Mouse (Mus musculus) Muller cell, postnatal 12 days (primary cell): ENCODE data around the gene Zkscan14.

ENCODE experiments used
- DNase-seq: peaks from one replicate; pipeline ENCODE4 v3.0.0-alpha.2; 2015; ENCODE audit errors: inconsistent ontology term

The Zkscan14 gene

DNA sequence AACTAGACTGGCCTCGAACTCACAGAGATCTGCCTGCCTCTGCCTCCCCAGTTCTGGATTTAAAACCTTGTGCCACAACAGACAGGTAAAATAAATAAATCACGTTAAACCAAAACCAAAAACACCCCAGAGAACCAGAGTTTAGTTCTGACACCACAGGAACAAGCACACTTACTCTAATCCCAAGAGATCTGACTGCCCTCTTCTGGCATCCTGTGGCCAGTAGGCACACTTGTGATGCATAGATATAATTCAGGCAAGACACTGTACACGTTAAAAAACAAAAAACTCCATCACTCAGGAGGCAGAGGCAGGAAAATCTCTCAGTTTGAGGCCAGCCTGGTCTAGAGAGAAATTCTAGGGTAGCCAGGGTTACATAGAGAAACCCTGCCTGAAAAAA lies 778 bp upstream of the Zkscan14 start:
- no peak for DNase-seq

DNA sequence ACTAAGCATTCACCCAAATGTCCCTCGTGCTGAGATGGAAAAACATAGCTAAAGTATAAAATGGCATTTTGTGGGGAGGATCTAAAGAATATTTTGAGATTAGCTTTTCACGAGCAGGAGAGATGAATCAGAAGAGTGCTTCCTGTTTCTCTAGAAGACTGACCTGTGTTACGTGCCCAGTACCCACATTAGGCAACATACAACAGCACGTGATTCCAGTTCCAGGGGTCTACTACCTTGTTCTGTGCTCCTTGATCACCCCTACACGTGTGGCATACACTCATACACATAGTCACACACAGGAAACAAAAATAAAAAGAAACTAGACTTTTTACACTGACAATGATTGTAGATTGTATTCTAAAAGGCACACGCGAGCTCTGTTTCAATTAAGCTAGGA lies 1.3 kb downstream of the Zkscan14 start:
- no peak for DNase-seq

DNA sequence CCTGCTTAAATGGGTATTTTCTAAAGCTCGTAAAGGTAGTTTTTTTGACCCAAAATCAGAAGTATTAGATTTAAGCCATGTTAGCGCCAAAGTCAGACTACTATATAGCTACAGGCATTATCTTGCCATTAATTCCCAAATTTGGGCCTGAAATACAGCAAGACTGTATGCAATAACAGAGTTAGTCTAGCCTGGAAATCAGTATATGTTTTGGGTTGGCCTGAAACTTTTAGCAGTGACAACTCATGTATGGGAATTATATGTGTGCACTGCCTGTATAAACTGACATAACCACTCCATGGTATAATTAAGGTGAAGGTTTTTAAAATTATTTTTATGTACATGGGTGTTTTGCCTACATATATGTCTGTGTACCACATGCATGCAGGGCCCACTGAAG lies 9.7 kb downstream of the Zkscan14 start, which contains the start of gene Atp5j2:
TSS of gene Atp5j2 (minus strand) at position 101 of the 400 bp plus-strand sequence.
- no peak for DNase-seq

DNA sequence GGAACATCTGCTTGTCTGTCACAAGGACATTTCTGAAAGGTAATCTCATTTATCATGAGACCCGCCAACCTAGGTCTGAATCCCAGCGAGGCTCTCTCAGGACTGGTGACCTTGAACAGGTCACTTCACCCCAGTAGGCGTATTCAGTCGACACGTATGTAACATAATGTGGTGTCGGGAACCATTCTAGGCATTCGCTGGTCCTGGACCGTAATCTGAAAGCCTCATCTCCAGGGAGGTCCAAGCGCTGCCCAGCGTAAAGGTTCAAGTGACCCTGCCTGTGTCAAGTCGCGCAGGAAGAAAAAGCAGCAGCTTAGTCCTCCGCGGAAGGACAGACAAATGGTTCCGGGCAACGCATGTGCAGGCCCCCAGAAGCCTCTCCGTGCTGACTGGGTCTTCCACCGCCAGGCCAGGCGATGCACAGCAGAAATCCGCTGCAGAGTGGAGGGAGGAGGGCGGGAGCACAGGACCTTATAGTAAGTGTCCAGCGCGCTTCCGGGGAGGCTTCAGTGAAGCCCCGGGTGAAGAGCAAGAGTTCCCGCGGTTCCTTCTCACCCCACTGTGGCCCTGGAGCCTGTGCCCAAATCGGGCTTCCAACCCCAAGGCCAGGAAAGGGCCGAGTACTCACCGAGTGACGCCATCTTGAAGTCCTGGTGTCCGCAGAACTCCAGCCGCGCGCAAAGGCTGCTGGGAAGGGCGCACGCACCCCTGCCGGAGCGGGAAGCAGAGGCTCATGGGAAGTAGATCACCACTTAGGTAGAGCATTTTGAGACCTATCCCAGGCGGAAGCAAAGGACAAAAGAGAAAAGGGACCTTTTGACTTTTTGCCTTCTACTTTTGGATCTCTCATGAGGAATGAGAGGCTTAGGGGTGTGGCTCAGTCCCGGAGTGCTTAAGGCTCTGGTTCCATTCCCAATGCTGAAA lies 10.5 kb downstream of the Zkscan14 start:
- peak; percentile 90 for DNase-seq

DNA sequence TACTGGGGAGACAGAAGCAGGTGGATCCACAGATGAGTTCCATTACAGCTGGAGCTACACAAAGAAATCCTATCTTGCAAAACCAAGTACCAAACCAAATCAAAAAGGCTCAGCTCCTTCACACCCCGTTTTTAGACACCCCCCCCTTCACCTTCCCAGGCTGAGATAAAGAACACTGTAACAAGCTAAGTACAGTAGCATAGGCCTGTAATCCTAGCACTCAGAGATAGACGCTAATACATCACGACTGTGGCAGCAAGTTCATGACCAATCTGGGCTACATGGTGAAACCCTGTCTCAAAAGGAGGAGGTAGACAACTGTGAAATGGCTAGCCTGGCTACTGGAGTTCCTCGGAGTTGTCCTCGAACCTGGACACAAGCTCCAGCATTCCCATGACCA lies 11.3 kb downstream of the Zkscan14 start:
- no peak for DNase-seq

DNA sequence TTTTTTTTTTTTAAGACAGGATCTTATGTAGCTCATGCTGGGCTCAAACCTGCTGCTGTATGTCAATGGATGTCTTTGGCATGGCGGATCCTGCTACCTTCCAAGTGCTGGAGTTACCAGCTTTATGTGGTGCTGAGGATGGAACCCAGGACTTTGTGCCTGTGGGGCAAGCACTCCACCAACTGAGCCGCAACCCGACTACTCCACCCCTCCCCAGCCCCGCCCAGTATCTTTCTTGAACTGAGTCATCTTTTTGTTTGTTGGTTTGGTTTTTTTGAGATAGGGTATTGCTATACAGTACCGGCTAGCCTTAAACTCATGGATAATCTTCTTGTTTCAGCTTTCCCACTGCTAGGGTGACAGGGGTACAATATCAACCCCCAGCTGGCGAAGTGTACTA lies 12.3 kb downstream of the Zkscan14 start:
- no peak for DNase-seq

DNA sequence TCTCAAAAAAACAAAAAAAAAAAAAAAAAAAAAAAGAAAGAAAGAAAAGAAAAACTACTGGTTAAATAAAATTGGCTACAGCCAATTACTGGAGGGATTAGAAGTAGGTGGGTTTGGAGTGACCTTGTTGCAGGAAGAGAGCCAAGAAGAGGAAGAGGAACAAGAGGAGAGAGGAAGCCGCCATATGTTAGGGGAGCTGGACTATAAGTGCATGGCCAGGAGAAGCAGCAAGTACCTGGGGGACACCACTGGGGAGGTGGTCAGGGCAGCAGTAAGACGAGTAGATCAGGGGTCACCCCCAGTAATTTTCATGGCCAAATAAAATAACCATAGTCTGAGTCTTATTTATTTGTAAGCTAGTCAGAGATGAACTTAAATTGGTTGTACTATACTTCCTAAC lies 16.4 kb downstream of the Zkscan14 start:
- DNase-seq: no peak

DNA sequence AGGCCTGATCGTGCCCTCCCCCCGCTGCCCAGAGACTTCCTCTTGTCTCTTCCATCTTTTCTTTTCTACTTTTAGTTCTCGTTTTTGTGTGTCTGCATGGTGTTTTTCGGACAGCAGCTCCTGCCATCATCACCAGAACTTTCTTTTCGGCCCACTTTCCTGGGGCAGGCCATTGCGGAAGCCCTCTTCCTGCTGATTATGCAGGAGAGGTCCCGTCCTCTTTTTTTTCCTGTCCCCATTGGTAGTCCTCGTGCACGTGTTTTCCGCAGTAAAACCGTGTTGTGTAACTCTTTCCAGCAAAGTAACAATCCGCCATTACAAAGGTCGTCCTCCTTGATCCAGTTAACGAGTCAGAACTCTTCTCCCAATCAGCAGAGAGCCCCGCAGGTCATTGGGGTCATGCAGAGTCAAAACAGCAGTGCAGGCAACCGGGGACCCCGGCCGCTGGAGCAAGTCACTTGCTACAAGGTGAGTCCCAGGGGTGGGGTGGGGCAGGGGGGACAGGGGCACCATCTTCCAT lies 23.1 kb downstream of the Zkscan14 start:
- DNase-seq: no peak

DNA sequence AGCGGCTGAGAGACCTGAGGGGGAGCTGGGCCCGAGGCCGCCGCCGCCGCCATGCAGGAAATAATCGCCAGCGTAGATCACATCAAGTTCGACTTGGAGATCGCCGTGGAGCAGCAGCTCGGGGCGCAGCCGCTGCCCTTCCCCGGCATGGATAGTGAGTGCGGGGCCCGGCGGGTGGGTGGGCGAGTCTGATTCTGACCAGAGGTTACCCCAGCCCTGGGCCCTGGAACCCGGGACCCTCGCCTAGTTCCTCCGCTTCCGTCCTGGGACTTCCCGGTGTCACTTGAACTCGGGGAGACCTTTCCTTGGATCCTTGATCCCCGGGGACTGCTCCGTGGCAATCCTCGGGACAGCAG lies 34.4 kb downstream of the Zkscan14 start:
- no peak for DNase-seq

DNA sequence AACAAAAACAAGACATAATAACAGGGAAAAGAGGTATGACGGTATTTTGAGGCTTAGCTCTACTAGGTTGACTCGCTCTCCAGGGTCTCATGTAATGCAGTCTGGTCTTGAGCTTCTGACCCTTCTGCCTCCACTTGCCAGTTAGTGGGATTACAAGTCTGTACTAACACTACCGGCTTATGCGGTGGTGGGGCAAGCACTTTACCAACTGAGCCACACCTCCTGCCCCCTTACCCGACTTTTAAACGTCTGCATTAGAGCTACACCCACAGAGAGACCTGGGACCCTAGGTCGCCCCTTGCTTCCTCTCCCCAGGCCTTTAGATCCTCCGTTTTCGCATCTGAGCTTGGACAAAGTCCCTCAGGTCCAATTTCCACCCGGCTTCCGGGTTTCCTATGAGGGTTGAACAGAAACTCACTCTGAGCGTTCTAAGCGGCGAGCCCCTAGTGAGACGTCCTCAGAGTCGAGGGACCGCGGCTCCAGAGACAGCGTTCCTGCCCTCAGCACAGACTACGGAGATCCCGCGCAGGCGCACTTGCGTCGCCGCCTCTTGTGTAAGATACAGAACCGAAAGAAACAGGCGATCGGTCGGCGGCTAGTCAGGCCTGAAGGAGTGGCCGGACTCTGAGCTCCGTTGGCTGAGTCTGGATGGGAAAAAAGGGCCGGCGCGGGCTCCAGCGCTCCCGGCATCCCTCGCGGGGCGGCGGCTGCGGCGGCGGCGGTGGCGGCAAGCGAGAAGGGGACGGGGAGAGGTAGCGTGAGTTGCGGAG lies 34.9 kb downstream of the Zkscan14 start, which contains the start of the genes Ptcd1 and Cpsf4:
TSS of gene Ptcd1 (minus strand) at position 573 of the 770 bp plus-strand sequence.
TSS of gene Cpsf4 (plus strand) at position 678 of the 770 bp plus-strand sequence.
- DNase-seq: peak; percentile 98

DNA sequence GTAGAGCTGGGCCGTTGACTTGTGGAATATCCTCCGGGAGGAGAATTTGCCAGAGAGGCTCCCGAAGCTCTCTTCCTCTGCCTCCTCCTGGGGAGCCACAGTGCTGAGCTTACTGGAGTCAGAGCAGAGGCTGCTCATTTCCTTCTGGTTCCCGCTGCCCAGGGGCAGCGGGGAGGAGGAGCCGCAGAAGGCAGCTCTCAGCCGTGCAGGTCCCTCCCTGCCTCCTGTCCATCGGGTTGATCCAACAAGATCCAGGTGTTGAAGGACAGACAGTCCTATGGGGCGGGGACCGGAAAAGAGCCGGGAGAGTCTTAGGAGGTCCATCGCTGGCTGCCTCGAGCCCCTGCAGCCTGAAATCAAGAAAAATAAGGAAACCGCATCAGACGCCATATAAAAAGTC lies 36.5 kb downstream of the Zkscan14 start:
- DNase-seq: no peak

DNA sequence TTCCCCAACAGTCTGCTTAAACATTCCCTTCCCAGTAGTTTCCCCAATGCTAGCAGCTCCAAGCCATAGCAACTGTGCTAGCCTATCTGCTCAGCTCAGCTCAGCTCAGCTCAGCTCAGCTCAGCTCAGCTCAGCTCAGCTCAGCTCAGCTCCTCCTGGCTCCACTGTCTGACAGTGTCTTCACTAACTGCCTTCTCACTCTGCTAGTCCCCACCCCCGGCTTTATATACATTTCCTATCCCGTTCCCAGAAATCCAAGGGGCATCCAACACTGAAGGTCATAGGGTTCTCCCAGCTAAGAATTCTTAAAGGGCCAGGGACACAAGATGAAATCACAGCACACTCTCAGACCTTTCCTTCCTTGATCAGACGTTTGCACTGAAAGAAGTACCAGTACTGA lies 37.0 kb downstream of the Zkscan14 start:
- DNase-seq: no peak

DNA sequence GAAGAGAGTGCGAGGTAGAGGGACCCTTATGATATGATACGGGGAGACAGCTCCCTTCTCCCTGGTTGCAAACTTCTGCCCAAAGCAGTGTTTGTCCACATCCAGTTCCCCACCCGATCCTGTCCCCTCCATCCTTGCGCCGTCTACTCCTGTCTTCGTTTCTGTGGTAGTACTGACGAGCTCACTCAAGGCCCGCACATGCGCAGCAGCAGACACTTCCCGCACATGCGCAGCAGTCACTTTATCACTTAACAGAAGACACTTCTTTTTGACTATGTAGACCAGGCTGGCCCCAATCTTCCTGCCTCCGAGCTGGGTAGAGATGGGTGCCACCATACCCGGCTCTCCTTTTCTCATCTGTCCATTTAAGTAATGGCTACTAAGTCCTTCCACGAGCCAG lies 40.3 kb downstream of the Zkscan14 start:
- DNase-seq: no peak

DNA sequence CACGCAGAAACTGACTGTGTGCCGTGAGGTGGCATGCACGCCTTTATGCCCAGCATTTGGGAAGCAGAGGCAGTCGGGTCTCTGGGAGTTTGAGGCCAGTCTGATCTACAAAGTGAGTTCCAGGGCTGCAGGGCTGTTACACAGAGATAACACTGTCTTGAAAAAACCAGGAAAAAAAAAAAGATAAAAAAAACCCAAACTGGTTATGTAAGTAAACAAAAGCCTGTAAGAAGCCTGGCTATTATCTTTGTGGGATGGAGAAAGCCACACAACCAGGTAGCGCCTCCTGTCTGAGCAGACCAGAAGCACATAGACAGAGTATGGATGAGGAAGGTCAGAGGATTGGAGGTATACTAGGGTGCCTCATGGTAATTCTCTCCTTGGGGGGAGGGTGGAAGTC lies 49.0 kb downstream of the Zkscan14 start:
- no peak for DNase-seq

DNA sequence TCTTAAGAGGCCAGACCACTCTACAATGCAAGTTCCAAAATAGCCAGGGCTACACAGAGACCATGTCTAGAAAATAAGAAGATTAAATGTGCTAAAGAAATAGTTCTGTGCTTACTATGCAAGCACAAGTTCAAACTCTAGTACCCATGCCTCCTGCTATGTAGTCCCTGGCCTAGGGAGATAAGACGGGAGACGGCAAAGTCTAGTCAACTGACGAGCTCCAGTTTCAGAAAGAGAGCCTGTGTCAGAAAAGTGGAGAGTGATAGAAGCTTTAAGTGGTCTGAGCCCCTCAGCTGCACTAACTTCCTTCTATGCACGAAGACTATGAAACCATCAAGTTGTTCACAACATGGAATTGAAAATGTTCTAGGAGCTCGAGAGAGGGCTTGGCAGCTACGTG lies 52.4 kb downstream of the Zkscan14 start:
- DNase-seq: no peak

DNA sequence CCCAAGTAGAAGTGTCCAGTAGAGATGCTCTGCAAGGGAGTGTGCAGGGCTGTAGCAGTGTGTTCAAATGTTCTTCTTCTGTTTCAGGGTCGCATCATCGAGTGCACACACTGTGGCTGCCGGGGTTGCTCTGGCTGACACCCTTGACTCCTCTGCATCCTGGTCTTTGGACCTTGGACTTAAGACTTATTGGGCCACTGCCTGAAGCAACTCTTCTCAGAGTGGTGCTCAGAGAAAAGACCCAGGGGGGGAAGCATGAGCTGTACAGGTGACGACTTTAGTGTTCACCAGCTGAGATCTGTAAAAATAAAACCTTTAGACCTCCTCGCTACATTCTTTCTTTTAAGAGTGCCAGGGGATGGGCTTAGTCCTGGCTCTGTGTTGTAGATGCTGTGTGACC lies 53.9 kb downstream of the Zkscan14 start:
- no peak for DNase-seq
